Mouse (Mus musculus) brain, embryonic 14.5 days (tissue): ENCODE data around the gene Aanat. TPM values are rescaled to one million over a fixed set of nuclear protein-coding genes. Genes with fewer than 3 reads are reported as not detected.
A peak's percentile ranks its signal among the peaks of the same experiment; 100 is the strongest.

Experiments used
- DNase-seq: peaks from one replicate; pipeline ENCODE4 v3.0.0-alpha.2; 2011; ENCODE audit warnings: low read depth
- CTCF ChIP-seq: fragments of 200-500 bp; IDR thresholded peaks from 2 replicates; pipeline ENCODE4 v1.5.1; 2012; ENCODE audit warnings: inconsistent platforms, mild to moderate bottlenecking, moderate library complexity, borderline replicate concordance; ENCODE audit not compliant: insufficient read depth, insufficient read length; ENCODE audit errors: extremely low read depth
- POLR2A ChIP-seq: fragments of 200-500 bp; IDR thresholded peaks from 2 replicates; pipeline ENCODE4 v1.6.1; 2012; ENCODE audit warnings: mild to moderate bottlenecking, inconsistent platforms, borderline replicate concordance; ENCODE audit not compliant: poor library complexity, insufficient read depth, insufficient read length, severe bottlenecking; ENCODE audit errors: extremely low read depth
- polyA plus RNA-seq: library from polyadenylated mRNA; depleted of rRNA; stranded (reverse); fragments of >200 nt; gene quantifications from 2 replicates; pipeline ENCODE4 v1.2.3, GENCODE M21; 2012

Gene Aanat
- polyA plus RNA-seq, 1 experiment: 1.2 TPM

DNA sequence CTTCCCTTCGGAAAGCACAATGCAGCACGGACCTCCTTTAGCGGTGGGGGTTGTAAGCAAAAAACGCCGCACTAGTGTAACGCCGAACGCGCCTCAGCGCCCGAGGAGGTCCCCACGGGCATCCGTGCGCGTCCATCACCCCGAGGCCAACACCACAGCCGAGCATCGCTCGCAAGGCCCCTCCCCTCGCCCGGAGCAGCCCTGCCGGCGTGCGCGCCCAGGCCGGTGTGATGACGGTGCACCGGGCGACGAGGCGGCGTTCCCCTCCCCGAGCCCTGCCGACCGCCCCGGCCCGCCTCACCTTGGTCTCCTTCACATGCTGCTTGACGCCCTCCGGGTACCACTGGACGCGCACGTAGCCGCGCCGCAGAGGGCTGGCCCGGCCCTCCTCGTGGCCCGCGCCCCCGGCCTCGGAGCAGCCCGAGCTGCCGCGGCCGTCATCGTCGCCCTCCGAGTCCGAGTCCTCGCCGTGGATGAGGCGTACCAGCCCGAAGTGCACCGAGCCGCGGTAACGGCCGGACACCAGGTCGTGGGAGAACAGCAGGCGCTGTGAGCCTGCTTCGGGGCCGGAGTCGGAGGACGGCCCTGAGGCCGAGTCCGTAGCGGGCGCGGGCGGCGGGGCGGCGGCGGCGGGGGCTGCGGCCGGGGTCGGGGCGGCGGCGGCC is 5.4 kb upstream of the Aanat start:
- peak; percentile 63 for DNase-seq
- TF ChIP-seq POLR2A (no peak), CTCF (no peak)

GRCm38 (mm10) chr11:116581376-116581814 is 4.8 kb upstream of the Aanat start, which contains the start of gene Ube2o:
Ube2o (minus strand) TSS chr11:116581447.
- peak; percentile 92 for DNase-seq
- TF ChIP-seq POLR2A: peak; percentile 81
- TF ChIP-seq CTCF: peak; percentile 61

DNA sequence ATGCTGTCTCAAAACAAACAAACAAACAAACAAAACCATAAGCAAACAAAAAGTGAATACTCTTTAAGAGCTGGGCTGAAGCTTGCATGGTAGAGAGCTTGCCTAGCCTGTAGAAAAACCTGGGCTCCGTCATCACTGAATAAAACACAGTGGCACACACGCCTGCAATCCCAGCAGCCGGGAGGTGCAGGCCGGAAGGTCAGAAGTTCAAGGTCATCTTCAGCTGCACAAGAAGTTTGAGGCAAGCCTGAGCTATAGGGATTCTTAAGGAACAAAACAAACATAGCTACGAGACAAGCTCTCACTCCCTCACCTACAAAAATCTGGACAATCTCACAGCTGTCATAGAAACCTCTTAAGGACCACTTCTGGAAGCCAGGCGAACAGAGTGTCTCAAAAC is 550 bp upstream of the Aanat start:
- DNase-seq: no peak
- no peak for TF ChIP-seq POLR2A
- no peak for TF ChIP-seq CTCF

DNA sequence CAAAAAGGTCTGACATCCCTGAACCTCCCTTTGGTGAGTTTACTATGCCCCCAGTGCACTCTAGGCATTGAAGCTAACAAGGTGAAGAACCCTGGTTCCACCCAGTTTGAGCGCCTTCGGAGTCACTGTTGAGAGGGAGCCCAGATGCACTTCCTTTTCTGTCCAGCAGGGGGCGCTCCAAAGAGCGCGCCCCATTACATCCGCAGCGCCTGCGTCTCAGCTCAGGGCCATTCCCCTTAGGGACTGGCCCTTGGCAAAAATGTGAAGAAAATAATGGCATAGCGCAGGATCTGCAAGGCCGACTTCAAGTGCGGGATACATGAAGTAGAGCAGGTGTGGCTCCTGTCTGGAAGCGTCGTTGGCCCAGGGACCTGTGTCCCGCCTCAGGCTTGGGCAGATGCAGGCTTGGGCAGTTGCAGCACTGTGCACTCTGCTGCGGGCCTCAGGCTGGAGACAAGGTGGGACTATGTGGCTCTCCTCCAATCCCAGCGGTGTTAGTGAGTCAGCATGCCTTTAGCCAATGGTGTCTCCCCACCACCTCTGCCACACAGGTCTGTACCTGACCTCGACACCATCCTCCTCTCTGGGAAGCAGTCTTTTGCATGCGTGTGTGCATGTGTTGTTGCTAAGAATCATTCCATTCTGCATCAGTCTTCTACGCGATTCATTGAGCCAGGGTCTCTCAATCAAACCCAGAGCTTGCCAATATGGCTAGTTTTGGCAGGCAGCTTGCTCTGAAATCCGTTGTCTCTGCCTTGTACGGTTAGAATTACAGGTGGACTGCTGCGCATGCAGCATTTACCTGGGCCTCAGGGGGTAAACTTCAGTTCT is 784 bp downstream of the Aanat start:
- peak; percentile 60 for DNase-seq

GRCm38 (mm10) chr11:116589020-116589531 is 2.8 kb downstream of the Aanat start:
- TF ChIP-seq CTCF (no peak), POLR2A (no peak)
- peak; percentile 59 for DNase-seq

More for the DNA sequence above, 784 bp downstream of the Aanat start:
- TF ChIP-seq CTCF (peak; percentile 100), POLR2A (no peak)

DNA sequence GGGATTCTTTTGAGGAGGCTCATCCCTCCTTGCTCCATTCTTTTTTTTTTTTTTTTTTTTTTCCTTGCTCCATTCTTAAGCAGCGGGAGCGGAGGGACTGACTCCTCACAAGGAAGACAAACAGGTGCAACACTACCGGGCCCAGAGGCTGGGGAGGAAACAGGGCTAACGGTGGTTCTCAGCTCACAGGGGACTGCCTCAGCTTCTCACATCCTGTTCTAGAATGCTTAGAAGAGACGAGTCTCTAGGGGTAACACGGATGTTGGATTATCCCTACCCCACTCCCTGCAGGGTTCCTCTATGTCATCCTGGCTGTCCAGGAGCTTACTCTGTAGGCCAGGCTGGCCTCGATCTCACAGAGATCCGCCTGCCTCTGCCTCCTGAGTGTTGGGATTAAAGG is 3.3 kb downstream of the Aanat start:
- TF ChIP-seq POLR2A: no peak
- no peak for TF ChIP-seq CTCF
- no peak for DNase-seq

DNA sequence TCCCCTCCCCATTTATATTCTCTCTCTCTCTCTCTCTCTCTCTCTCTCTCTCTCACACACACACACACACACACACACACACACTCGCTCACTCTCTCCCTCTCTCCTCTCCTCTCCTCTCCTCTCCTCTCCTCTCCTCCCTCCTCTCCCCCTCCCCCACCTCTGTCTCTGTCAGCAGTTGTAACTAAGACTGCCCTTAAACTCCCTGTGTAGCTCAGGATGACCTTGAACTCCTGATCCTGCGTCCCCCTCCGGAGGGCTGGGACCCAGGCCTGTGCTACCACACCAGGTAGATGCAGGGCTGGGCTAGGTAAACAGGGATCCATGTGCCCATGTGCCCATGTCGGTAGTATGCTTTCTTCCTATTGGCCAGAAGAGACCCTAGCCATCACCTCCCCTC is 5.4 kb downstream of the Aanat start:
- TF ChIP-seq CTCF (no peak), POLR2A (no peak)
- no peak for DNase-seq

GRCm38 (mm10) chr11:116592428-116592827 is 6.2 kb downstream of the Aanat start:
- peak; percentile 96 for DNase-seq

DNA sequence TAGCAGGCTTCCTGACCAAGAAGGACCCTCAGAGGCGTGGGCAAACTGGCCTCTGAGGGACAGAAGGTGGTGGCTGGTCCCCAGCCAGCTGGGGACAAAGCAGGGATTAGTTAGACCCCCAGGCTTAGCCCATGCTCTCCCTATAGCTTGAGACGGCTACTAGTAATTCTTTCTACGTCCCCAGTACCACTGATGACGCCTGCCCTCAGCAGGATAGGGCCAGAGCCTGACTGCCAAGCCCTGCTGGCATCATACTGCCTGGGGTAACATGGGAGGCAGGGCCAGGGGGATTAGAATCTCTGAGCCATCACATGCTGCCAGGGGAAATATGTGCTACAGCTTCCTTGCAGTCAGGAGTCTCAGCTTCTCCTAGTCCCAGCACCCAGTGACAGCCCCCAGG is 7.1 kb downstream of the Aanat start:
- peak; percentile 58 for DNase-seq
- TF ChIP-seq POLR2A (no peak), CTCF (no peak)

More at GRCm38 (mm10) chr11:116592428-116592827, 6.2 kb downstream of the Aanat start:
- TF ChIP-seq POLR2A (no peak), CTCF (peak; percentile 99)

- TF ChIP-seq CTCF (no peak), POLR2A (no peak)
These were observed 10.5 kb downstream of the Aanat start for GRCm38 (mm10) chr11:116596766-116597165.

GRCm38 (mm10) chr11:116598193-116598592 is 12.0 kb downstream of the Aanat start:
- DNase-seq: peak; percentile 31
- TF ChIP-seq POLR2A (no peak), CTCF (no peak)

More at GRCm38 (mm10) chr11:116596766-116597165, 10.5 kb downstream of the Aanat start:
- DNase-seq: no peak

- no peak for TF ChIP-seq POLR2A
- TF ChIP-seq CTCF: no peak
- no peak for DNase-seq
These were observed 13.0 kb downstream of the Aanat start for GRCm38 (mm10) chr11:116599230-116599629.

- TF ChIP-seq POLR2A (no peak), CTCF (no peak)
- no peak for DNase-seq
These were observed 14.9 kb downstream of the Aanat start for GRCm38 (mm10) chr11:116601166-116601565.
